Mouse (Mus musculus): ENCODE measurements around the gene Bend4. TPM values are rescaled to one million over a fixed set of nuclear protein-coding genes. Genes with fewer than 3 reads are reported as not detected.

Bend4 gene
- total RNA-seq (2017) = 5.0 and 5.5 TPM in 2 replicates

DNA sequence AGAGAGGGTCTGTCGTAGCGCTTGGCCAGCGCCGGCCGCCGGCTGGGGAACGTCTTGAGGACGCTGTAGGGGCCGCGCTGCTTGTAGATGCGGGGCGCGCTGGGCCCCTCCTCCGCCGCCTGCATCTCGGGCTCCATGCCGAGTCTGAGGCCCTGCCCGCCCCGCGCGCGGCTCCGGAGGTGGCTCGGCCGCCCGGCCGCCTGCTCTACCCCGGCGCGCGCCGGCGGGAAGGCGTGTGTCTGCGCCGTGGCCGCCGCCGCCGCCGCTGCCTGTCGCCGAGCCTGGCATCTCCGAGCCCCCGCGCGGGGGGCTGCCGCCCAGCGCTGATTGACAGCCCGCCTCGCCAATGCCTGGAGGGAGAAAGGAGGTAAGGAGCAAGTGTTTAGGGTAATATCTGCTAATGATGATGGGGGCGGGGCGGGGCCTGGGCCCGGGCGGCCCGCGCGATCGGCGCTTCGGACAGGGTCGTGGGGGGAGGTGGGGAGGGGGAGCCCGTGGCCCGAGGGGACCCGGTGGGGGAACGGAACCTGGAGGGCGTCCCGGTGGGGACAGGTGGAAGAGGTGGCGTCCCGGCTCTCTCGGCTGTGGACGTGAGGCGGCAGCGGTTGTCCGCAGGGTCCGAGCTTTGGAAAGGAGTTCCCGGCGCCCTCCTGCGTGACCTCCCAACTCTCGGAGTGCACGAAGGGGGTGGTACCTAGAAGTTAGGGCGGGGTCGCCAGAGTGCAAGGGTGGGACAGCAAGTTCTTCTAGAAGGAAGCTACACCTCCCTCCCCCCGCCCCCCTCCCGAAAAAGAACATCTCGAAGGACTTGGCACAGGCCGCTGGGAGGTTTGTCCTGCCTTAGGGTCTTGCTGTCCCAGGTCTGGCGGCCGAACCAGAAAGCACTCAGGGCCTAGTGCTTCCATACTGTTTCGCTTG lies at the start of gene Bend4:
TSS of gene Bend4 (minus strand) at position 868 of the 918 bp plus-strand sequence.
- ATAC-seq (replicated peaks; ENCODE audit: low read depth, poor library complexity, severe bottlenecking) = peak; percentile 79

DNA sequence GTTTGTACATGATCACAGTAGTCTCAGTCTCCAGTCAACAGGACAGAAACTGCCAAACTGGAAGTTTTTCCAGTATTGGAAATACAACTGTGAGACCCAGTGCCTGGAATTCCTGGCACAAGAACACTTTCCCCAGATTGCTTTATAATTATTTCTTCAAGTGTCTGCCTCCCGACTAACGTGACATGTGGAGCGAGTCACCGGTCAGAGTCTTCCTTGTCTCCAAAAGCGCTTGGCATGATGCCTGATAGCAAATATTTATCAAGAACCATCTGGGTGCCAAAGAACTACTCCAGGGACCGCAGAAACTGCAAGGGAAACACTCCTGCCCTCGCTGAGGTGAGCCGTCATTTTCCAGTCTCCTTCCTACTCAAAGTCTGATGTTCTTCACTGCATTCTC lies 45.6 kb upstream of the Bend4 start:
- no peak for ATAC-seq (replicated peaks; ENCODE audit: low read depth, poor library complexity, severe bottlenecking)

DNA sequence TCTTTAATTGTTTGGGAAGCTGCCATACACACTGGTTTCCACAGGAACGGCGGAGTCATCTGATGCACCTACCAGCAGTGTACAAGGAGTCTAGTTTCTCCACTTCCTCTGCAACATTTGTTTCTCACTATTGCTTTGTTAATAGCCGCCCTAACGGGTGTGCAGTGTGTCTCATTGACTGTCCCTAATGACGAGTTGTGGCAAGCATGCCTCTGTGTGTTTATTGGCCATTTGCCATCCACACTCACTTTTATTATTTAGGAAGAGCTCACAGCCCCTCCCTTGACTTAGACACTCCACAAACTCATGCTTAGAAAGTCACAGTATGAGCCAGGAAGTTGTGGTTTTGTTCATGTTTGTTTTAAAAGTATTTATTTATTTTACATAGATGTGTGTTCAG lies 45.0 kb upstream of the Bend4 start:
- no peak for ATAC-seq (replicated peaks; ENCODE audit: low read depth, poor library complexity, severe bottlenecking)

DNA sequence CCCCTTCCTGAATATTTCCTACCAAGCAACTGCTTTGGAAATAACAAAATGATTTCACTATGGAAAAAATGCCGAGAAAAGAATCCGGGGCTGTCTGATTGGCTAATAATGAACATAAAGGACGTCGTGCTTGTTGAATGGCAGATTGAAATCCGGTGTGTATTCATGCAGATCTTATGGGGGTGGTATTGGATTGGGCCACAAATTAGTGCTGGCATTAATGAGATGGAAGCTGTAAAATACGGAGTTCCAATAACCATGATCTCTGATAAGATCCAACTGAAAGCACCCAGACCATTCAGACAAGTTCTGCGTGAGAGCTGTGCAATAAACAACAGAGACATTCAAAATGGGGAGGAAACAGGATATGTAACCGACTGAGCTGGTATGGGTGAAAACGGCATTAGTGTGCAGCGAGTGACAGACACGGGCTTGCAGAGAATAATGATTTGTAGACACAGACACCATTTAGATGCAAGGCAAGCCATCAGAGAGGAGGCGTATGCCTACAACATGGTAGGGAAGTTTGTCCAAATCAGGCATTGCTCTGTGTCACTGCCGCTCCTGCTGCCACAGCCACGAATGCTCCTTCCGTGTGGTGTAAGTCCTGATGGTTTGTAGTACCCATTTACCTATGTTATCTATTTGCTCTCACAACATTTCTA lies 38.9 kb upstream of the Bend4 start:
- no peak for ATAC-seq (replicated peaks; ENCODE audit: low read depth, poor library complexity, severe bottlenecking)

DNA sequence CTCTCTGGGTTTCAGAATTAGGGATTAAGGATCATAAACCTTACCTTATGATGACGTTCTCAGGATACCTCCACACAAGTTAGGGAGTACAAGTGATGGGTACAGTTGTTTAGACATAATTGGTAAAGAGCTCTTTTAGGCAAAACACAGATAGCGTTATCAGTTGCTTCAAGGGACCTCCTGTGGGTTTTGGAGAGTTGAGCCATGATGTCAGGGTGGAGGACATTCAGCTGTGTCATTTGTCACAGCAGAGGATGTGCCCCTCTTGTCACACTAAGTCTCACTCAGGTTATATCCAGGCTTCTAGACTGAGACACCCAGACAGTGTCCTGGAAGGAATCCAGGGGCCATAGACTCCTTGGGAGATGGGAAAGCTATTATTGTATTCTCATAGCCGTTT lies 36.8 kb upstream of the Bend4 start:
- ATAC-seq (replicated peaks; ENCODE audit: low read depth, poor library complexity, severe bottlenecking) = peak; percentile 47; the same call in 1 of the 2 replicates

DNA sequence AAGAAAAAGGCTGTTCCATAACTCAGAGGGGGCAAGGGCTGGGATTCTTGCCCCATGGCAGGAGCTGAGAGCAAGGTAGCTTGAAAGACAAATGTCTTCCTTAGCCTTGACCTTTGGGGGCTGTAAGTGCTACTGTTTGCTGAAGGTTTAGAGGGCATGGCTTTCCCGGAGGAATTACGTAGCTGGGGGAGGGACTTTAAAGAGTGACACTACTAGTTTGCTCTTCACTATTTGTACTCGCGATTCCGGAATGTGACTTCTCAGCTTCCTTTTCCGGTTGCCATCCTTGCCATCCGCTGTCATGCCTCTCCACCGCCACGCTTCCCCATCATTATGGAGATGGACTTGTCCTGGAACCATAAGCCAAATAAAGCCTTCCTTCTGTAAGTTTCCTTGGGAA lies 35.5 kb upstream of the Bend4 start:
- no peak for ATAC-seq (replicated peaks; ENCODE audit: low read depth, poor library complexity, severe bottlenecking)

DNA sequence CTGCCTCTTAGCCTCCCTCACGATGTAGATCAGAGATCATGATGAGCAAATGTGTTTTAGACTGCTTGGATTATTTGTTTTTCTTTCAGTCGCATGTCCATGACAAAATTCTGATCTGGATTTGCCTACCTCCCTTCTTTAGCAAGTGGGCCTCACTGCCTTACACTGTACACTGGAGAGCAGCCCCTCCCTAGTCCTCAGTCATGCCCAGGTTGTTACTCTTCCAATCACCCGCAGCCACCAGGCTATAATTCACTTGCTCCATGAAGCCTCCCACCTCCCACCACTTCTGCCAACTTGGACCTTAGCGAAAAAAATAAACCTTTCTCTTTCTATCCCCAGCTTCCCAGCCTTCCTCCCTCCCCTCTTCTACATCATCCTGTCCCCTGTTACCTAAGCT lies 34.2 kb upstream of the Bend4 start:
- no peak for ATAC-seq (replicated peaks; ENCODE audit: low read depth, poor library complexity, severe bottlenecking)

DNA sequence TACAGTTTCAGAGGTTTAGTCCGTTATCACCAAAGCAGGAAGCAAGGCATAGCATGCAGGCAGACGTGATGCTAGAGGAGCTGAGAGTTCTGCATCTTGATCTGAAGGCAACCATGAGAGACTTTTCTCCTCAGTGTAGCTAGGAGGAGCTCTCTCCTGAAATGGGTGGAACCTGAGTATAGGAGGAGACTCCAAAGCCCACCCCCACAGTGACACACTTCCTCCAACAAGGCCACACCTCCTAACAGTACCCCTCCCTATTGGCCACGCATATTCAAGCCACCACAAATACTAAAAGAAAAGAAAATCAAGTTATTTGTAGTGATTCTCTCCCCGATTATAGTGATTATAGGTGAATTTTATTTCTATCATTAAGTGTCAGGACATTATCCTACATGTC lies 28.7 kb upstream of the Bend4 start:
- no peak for ATAC-seq (replicated peaks; ENCODE audit: low read depth, poor library complexity, severe bottlenecking)

DNA sequence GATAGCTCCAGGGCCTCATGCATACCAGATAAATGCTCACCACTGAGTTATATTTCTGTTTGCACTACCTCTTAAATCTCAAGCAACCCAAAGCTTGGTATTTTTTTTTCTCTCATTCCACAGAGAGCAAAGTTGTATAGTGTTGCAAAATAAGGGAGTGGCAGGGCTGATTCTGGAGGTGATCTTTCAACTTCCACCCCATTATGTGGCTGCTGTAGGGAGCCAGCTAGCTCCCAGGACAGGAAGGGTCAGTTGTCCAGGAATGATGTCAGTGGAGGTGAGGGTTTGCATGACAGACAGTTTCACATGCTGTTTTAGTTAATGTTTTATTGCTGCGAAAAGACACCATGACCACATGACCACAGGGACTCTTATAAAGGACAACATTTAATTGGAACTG lies 26.2 kb upstream of the Bend4 start:
- no peak for ATAC-seq (replicated peaks; ENCODE audit: low read depth, poor library complexity, severe bottlenecking)

DNA sequence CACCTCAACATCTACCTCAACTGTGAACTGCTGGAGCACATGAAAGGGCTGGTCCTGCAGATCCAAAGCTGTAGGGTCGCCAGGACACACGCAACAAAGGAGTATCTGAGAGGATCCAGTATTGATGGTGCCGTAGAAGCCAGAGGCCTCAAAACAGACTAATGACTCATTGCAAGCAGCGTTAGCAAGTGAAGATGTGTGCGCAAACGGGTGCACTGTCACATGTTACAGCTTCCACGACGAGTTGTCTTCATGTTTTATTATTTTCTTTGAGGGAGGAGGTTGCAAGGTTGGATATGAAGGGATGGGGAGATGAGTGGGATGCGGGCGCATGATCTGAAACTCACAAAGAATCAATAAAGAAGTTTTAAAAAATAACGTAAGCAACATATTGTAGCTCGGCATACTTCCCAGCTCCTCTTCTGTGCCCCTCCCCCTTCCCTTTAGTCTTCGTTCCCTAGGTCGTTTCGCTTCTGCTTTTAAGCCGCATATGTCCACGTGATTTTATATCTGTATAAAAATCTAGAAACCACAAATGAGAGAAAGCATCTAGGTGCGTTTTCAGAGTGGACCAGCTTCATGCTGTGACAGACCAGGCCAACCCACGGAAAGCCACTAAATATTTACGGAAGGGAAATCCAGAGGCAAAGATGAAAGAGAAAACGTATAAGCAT lies 22.0 kb upstream of the Bend4 start:
- peak; percentile 82 for ATAC-seq (replicated peaks; ENCODE audit: low read depth, poor library complexity, severe bottlenecking)

DNA sequence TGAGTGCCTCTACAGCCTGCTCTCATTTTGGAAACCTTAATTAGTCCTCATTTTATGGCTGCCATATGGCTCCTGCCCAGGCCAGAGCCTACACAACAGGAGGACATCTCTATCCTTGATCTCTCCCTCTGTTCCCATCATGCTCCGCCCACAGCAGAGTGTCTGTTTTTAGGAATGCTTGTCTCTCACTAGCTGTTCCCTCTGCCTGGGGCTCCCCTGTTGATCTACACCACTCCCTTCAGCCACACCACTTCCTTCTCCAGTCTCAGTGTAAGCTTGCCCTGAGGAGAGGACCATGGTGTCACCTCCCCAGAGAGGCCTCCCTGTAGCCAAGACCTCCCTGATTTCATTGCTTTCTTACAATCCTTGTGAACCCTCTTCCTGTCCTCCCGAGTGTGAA lies 18.4 kb upstream of the Bend4 start:
- ATAC-seq (replicated peaks; ENCODE audit: low read depth, poor library complexity, severe bottlenecking) = no peak

DNA sequence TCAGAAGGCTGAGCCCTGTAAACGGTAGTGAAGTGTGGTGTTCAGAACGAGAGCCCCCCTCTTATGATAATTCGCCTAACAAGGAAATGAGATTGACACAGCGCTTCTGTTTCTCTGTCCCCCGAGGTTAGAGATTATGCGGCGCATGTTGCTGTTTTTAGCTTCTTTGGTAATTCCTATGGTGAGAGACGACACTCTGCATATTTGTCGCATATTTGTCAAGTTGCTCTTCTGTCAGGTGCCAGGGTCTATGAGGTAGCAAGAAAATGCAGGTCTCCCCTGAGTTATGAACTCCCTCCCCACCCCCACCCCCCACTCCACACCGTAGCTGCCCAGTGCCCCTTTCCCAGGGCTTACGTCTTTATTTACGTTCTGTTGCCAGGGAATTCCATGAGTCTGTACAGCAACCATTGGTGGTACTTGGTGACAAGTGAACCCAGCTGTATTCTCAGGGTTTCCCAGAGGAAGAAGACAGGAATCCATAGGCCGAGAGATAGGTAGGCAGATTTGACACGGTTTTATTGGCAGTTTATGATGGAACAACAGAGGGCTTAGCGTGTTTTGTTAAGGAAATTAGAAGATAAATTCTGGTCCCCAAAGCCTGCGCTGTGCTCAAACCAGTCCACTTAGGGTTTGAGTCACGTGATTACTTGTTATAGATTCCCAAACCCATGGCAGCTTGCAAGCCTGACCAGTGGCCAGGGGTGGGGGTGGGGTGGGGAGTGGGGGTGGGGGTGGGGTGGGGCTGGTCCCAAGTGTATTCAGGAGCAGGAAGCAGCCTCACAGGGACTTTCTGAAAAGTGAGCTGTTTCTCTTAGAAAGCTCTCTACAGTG lies 16.3 kb upstream of the Bend4 start:
- no peak for ATAC-seq (replicated peaks; ENCODE audit: low read depth, poor library complexity, severe bottlenecking)

DNA sequence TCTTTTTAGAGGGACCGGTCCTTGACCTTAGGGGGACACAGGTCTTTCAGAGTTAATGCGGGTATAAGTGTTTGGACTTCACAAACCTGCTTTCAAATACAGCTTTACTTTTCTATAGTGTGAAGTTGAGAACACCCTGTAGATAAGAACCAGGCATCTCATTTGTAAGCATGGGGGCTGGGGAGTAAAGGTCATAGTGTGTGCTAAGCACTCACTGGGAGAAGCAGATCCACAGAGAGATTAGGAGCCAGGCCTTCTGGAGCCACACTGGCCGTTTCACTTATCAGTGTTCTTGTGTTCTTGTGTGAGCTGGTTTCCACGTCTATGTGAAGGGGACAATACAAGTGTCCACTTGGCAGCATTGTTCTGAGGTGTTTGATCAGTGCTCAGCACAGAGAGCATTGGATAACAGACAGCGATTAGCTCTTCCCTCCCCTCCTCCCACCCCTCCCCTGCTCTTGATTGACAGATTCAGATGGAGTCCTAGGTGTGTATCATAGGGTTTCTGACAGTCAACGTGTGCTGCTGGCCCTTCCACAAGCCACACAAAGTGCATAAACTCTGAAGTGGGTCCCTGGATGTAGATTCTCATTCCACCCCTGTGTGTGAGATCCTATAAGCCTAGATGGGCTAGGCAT lies 14.8 kb upstream of the Bend4 start:
- no peak for ATAC-seq (replicated peaks; ENCODE audit: low read depth, poor library complexity, severe bottlenecking)

DNA sequence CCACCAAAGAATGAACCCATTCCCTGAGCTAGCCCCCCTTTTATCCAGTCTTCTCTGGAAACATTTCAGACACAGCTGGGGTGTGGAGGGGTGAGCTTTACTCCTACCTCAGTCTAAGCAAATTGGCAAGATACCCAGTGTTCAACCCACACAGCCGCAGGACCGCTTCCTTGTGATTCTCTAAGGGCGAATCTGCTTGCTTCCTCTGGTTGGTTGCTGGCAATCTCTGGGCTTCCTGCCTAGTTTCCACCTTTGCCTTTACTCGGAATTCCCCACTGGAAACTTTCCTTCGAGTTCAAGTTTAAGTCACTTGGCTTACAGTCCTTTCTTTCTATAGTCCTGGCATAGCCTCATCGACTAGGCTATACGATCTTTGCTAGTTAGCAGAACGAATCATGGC lies 12.5 kb upstream of the Bend4 start:
- no peak for ATAC-seq (replicated peaks; ENCODE audit: low read depth, poor library complexity, severe bottlenecking)

DNA sequence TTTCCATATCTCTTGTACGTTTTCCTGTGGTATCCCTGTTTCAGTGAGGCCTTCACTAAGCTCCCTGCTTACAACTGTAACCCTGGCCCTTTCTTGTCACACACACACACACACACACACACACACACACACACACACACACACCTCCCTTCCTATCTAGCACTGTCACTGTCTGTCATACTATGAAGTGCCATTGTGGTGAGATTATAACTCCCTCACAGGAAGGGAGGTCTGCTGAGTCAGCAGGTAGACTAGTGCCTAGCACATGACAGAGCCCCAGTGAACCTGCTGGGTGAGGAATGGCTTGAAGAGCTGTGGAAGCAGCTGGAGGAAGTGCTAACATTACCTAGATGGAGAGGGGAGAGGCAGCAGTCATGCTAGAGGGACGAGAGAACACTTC lies 9.3 kb upstream of the Bend4 start:
- ATAC-seq (replicated peaks; ENCODE audit: low read depth, poor library complexity, severe bottlenecking) = peak; percentile 94

DNA sequence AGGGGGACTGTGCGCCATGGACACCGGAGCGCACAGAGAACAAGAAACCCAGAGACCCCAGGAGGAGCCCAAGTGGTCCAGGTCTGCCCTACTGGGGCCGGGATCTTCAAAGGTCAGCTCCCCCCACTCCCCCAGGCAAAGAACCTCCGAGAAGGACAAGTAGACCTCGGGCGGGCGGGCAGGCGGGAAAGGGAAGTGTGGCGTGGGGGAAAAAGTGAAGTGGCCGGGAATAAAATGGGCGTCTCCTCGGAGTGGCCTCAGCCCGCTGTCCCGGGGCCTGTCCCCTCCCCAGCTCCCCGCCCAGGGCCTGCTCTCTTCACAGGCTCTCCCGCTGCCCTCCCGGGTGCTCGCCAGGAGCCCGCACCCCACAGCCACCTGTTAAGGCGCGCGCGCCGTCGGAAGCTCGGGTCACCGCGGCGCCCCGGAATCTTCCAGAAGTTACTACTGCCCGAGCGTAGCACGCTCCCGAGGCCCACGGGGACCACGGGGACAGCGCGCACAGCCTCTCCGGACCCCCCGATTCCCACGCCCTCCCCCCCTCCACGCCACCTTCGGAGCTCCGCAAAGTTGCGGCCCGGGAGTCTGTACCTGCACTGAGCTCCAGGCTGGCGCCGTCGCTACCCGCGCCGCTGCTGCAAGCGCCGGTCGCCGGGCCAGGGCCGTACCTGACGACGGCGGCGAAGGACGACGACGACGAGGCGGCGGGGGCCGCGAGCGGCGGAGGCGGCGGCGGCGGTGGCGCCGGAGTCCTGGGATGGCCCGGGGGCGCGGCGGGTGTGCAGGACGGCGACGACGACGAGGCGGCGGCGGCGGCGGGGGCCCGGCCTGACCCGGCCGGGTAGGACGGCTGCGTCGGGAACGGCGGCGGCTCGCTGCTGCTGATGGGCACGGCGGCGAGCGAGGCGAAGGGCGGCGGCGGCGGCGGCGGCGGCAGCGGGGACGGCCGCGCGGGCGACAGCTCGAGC lies 1.4 kb downstream of the Bend4 start:
- peak; percentile 40 for ATAC-seq (replicated peaks; ENCODE audit: low read depth, poor library complexity, severe bottlenecking)

DNA sequence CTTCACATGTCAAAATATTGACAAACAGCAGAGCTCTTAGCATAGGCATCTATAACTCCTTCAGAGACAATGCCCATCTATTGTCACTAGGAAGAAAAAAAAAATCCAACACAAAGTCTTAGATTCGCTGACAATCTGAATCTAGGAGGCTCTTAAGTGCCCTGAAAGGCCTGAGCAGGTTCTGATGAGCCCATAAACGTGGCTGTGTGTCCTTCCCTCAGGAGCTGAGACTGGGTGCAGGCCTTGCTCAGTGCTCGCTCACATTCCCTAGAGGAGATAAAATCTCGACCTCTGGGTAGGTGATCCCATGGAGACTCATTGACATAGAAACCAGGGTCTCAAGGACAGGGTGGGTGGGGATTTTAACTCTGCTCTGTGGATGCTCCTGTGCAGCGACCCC lies 2.1 kb downstream of the Bend4 start:
- no peak for ATAC-seq (replicated peaks; ENCODE audit: low read depth, poor library complexity, severe bottlenecking)

DNA sequence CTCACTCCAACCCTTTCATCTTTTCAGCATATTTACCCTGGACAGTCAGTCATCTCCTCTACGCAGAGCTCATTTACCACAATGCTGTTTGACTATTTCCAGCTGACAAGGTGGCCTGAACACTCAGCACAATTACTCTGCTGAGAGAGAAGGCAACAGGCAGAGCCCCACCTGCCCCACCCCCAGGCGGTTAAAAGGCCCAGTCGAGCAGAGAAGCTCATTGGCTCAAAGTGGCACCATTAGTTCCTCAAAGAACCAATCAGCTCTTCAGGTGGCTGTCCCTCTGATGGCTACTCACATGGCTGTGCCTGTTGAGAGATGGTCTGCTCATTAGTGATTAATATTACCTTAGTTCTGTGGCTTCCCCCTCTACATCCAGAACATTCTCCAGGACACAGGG lies 3.5 kb downstream of the Bend4 start:
- no peak for ATAC-seq (replicated peaks; ENCODE audit: low read depth, poor library complexity, severe bottlenecking)

DNA sequence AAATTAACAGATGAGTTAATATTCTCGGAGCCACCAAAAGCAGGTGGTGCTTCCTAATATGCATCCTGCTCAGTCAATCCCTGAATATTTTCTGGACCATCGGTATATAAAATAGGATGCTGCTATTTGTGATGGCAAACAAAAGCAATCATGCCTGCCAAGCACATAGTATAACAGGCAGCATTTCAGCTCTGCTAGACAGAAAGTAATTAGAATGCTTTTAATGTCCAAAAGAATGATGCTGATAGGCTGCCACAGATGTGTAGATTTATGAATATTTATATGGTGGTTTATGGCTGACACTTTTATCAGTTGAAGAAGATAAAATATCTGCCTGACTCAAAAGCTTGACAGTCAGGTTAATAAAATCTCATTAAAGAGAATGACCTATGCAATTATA lies 4.1 kb downstream of the Bend4 start:
- ATAC-seq (replicated peaks; ENCODE audit: low read depth, poor library complexity, severe bottlenecking) = no peak

All from common myeloid progenitor, adult 5-6 weeks (primary cell).